Mouse (Mus musculus) skeletal muscle tissue, postnatal 0 days (tissue): ENCODE measurements around the gene Ttc37. TPM values are rescaled to one million over a fixed set of nuclear protein-coding genes. Genes with fewer than 3 reads are reported as not detected.

Experiments used
- polyA plus RNA-seq: library from polyadenylated mRNA; unstranded; fragments of >200 nt; fragmentation: Nextera tagmentation; extraction: Ambion mirVana; gene quantifications from 2 replicates; pipeline ENCODE4 v1.2.1, GENCODE M21; 2015

Gene Ttc37
- polyA plus RNA-seq: 4.7 TPM in 2 replicates

GRCm38 (mm10) chr13:76098493-76099303, at the start of gene Ttc37, which contains the start of gene Arsk:
Ttc37 (plus strand) TSS chr13:76098734.
Arsk (minus strand) TSS chr13:76098660.

GRCm38 (mm10) chr13:76056896-76057266, 41.7 kb upstream of the Ttc37 start, which contains the start of gene Gpr150:
Gpr150 (minus strand) TSS chr13:76056996.

Other genes starting within 250 kb of the Ttc37 start
- 18.2 and 21.5 TPM in 2 replicates for gene Rhobtb3, start 154.8 kb upstream of the Ttc37 start, polyA plus RNA-seq
- 0.23 and 0.58 TPM in 2 replicates for gene Spata9, start 131.6 kb upstream of the Ttc37 start, polyA plus RNA-seq
- 14.4 and 18.4 TPM in 2 replicates for gene Rfesd, start 80.0 kb upstream of the Ttc37 start, polyA plus RNA-seq
- 0.29 TPM in 1 of 2 replicates, not detected in the other for gene Gpr150, start 41.7 kb upstream of the Ttc37 start, polyA plus RNA-seq
- gene Arsk, start 74 bp upstream of the Ttc37 start, polyA plus RNA-seq: 3.8 and 4.7 TPM in 2 replicates
- gene Fam81b, start 206.3 kb downstream of the Ttc37 start, polyA plus RNA-seq: 0.53 and 0.57 TPM in 2 replicates